Mouse (Mus musculus): ENCODE data around the gene Mrpl38.
"Not testable (repeated sequence)": the region's sequence is repeated elsewhere in the genome, so short reads cannot be mapped to it uniquely, and the experiment has no call there.

The Mrpl38 gene

GRCm38 (mm10) chr11:116145481-116146293, 7.0 kb upstream of the Mrpl38 start:
- DNase-seq (ENCODE audit: low read depth in 2 of 2, low spot score in 2 of 2) = no peak

- DNase-seq (ENCODE audit: low read depth in 2 of 2, low spot score in 2 of 2) = no peak
These were observed 4.8 kb upstream of the Mrpl38 start for GRCm38 (mm10) chr11:116143468-116143867.

GRCm38 (mm10) chr11:116142211-116142991, 3.7 kb upstream of the Mrpl38 start:
- DNase-seq (ENCODE audit: low read depth in 2 of 2, low spot score in 2 of 2) = no peak

DNA sequence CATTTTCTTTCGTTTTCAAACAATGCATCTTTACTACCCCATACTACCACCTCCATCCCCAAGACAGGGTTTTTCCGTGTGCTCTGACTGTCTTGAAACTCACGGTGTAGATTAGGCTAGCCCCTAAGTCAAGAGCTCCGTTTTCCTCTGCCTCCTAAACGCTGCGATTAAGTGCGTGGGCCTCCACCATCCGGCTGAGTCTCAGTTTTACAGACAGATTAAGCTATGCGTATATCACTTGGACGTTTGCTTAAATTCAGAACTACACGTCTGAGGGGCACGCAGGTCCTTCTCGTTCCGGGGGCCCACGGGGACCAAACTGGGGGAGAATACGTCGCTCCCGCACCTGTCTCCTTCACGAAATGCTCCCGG, 586 bp downstream of the Mrpl38 start:
- DNase-seq (ENCODE audit: low read depth in 2 of 2, low spot score in 2 of 2) = no peak

GRCm38 (mm10) chr11:116134171-116134570, 4.5 kb downstream of the Mrpl38 start:
- no peak for DNase-seq (ENCODE audit: low read depth in 2 of 2, low spot score in 2 of 2)

- no peak for DNase-seq (ENCODE audit: low read depth in 2 of 2, low spot score in 2 of 2)
These were observed 5.2 kb downstream of the Mrpl38 start for GRCm38 (mm10) chr11:116133497-116133896.

DNA sequence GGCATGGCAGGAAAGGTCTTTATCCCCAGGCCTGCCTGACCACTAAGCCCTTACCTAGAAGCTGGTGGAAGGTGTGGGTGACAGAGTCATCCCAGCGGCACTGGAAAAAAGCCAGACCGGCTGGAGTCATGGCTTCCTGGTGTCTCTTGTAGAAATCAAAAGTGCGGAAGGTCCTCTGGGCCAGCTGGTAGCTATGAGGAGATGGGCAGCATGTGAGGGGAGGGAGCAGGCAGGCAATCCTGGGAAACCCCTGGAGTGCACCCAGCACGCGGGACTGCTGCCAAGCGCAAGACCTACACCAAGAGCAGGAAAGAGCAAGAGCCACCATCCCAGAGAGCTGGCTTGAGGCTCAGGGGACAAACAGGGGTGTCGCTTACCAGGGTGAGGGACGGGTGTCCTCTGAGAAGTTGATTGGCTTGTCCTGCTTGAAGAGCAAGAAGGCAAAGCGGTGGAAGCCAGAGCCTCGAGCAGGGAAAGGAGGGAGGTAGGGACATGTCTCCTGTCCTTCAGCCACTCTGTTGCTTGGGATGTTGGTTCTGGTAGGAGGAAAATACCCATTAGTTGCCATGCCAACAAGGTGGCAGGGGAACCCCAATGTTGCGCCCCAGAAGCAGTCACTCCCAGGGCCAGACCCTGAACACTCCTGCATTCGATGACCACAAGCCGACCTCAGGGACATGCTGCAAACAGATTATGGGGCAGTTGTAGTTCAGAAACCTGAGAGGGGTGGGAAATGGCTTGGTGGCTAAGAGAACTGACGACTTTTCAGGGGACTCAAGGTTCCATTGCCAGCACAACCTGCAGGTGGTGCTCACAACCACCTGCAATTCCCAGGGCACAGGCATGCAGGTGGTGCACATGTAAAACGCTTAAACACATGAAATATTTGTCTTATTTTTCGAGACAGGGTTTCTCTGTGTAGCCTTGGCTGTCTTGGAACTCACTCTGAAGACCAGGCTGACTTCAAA, 6.0 kb downstream of the Mrpl38 start:
- no peak for DNase-seq (ENCODE audit: low read depth in 2 of 2, low spot score in 2 of 2)

DNA sequence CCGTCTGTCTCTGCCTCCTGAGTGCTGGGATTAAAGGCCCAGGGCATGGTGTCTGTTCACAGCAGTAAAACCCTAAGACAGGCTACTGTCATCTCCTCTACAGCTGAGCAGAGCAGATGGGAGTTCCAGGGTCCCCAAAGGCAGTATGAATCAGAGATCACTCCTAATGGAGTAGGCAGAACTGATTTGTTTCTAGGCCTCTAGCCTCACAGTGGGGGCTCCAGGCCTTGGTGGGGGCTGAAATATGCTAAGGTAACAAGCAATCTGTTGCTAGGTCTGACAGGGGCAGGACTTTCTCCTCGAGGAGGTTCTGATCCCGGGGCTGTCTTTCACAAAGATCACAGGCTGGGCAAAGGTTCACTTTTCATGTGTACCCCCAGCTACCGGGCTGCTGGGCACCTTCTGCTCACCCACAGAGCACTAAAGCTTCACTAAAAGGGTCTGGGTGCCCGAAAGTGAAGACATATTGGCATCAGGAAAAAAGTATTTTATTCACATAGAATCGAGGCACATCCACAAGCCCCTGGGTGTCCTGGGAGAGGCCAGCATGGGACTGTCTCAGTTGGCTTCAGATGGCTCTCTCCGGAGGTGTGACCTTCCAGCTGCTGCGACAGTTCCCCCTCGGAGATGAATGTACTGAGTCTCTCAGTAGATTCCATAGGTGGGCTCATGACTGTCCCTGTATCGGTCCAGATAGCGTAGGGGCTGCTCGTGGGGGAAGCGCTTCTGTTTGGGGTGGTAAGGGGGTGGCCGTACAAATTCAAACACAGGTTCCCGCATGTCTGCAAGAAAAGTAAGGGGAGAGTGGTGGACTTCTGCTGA, 7.1 kb downstream of the Mrpl38 start:
- DNase-seq (ENCODE audit: low read depth in 2 of 2, low spot score in 2 of 2) = peak in 1 of 2 experiments; percentile 12

DNA sequence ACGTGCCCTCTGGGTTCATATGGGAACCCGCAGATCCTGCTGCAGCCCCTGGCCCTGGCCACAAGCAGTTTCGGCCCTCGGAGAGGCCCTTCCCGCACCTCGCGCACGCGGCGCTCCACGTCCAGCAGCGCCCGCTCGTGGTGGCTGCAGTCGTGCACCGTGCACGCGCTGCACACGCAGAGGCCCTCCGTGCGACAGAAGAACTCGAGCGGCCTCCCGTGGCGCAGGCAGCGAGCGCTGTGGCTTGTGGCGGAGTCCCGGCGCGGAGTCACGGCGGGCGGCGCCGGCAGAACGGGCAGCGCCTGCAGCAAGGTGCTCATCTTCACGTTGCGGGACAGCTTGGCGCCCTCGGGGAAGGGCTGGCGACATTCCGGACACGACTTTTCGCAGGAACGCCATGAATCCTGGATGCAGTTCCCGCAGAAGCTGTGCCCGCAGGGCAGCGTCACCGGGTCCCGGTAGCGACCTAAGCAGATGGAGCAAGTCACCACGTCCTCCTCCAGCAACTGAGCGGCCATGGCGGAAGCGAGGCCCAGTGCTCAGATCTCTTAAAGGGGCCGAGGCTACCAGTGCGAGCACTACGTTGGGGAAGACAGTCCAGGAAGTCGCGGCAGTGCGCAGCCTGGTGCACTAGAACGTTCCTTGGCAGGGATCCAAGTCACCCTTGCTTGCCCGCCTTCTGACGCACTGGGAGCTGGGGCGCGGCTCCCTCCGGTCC, 8.0 kb downstream of the Mrpl38 start, which contains the start of gene Trim65:
Gene Trim65 (minus strand): TSS at position 641 of the 718 bp plus-strand sequence.
- DNase-seq (ENCODE audit: low read depth in 2 of 2, low spot score in 2 of 2) = peak; percentile 72 to 78

GRCm38 (mm10) chr11:116129993-116130487, 8.6 kb downstream of the Mrpl38 start:
- peak in 1 of 2 experiments; percentile 13 for DNase-seq (ENCODE audit: low read depth in 2 of 2, low spot score in 2 of 2)

DNA sequence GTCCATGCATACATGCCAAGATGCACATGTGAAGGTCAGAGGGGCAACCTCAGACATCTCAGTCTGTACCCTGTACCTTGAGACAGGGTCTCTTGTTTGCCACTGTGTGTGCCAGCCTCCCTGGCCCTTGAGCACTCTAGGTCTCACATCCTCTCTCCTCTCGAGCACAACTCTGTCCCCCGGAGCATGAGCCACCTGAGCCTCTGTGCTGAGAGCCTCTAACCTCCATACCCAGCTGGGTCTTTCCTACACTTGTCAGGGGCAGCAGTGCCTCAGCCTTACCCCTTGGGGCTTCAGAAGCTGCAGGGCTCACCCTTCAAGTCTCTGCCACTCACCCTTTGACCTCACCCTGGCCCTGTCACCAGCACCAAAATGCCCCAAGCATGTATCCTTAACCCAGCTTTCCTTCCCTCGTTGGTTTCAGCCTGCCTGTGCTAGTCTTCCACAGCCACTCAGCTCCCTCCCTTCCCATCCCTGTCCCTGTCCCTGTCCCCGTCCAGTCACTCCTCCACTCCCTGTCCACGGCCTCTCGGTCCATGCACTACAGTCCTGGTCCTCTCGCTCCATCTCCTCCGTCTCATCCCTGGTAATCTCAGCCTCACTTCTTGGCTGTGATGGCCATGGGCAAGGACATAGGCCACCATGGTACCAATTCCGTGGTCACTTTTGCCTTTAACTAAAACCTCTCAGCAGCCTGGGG, 9.4 kb downstream of the Mrpl38 start:
- no peak for DNase-seq (ENCODE audit: low read depth in 2 of 2, low spot score in 2 of 2)

GRCm38 (mm10) chr11:116127986-116128385, 10.7 kb downstream of the Mrpl38 start:
- DNase-seq (ENCODE audit: low read depth in 2 of 2, low spot score in 2 of 2) = no peak

GRCm38 (mm10) chr11:116127156-116127980, 11.3 kb downstream of the Mrpl38 start, which contains the start of gene Trim47:
Gene Trim47 (minus strand): TSS chr11:116127210.
- DNase-seq (ENCODE audit: low read depth in 2 of 2, low spot score in 2 of 2) = no peak

GRCm38 (mm10) chr11:116126261-116126660, 12.4 kb downstream of the Mrpl38 start:
- DNase-seq (ENCODE audit: low read depth in 2 of 2, low spot score in 2 of 2) = no peak

DNA sequence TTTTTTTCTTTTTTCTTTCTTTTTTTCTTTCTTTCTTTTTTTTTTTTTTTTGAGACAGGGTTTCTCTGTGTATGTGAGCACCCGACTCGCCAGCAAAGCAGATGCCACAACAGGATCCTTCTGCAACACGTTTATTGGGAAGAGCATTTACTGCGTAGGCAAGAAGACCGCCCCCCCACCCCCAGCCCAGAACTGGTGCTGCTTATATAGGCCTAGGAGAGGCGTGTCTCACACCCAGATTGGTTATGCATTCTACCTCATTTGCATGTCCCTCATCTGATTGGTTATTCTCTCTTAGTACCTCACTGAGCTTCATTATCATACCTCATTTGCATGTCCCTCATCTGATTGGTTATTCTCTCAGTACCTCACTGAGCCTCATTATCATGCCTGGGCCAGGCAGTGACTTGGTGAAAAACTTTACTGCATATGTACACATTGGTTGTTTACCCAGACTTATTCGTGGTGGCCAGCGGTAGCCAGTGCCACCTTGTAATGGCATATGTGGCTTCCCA, 16.9 kb downstream of the Mrpl38 start:
- DNase-seq (ENCODE audit: low read depth in 2 of 2, low spot score in 2 of 2) = not testable (repeated sequence)

DNA sequence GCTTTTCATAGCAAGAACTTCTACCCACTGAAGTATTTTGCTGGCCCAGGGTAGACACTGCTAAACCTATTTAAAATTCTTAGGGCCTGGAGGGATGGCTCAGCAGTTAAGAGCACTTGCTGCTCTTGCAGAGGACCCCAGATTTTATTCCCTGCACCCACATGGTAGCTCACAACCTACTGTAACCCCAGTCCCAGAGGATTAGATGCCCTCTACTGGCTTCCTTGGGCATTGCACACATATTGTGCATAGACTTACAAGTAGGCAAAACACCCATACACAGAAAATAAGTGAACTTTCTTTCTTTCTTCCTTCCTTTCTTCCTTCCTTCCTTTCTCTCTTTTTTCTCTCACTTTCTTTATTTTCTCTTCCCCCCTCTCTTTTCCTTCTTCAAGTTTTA, 20.8 kb downstream of the Mrpl38 start:
- DNase-seq (ENCODE audit: low read depth in 2 of 2, low spot score in 2 of 2) = no peak

GRCm38 (mm10) chr11:116117241-116117640, 21.4 kb downstream of the Mrpl38 start:
- no peak for DNase-seq (ENCODE audit: low read depth in 2 of 2, low spot score in 2 of 2)

All from CD8-positive naive resting alpha-beta T cell, adult 2 months (primary cell).